Mouse (Mus musculus): Measurements from ENCODE around the gene Egfr.

DNA sequence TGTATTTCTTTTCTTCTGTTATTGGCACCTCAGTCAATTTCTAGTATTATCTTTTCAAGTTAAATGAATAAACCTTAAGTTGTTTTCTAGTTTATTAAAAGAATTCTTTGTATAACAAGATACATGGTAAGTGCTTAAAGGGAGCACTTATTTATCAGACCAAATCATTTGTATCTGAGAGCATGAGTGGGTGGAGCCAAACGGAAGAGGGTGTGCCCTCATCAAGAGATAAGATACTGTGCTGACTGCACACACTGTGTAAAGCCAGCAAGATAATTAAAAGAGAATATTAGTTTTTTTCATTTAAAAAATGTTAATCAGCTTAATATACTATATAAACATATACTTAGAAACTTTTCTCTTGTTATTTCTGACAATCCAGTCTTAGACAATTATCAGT is 206.5 kb downstream of the Egfr start:
- no peak for TF ChIP-seq CTCF (IDR thresholded peaks at IDR 0.05; ENCODE audit: borderline replicate concordance, insufficient read depth, low read length)
- TF ChIP-seq POLR2A (IDR thresholded peaks at IDR 0.05; ENCODE audit: low read depth, low read length) = no peak
